Mouse (Mus musculus) lung, postnatal 4 days (tissue): Measurements from ENCODE around the gene Rara.
"Not testable (repeated sequence)": the region's sequence is repeated elsewhere in the genome, so short reads cannot be mapped to it uniquely, and the experiment has no call there.

ENCODE experiments used
- DNase-seq, 2 experiments: peaks; one replicate each; pipeline ENCODE4 v3.0.0; 2021

Rara gene

GRCm38 (mm10) chr11:98927438-98928076 is at the start of gene Rara:
Rara (plus strand) TSS chr11:98927818.
- peak in 1 of 2 experiments; percentile 36 for DNase-seq

- no peak for DNase-seq
These were observed 39.9 kb upstream of the Rara start for GRCm38 (mm10) chr11:98887703-98888102.

- no peak for DNase-seq
These were observed 38.5 kb upstream of the Rara start for GRCm38 (mm10) chr11:98889077-98889476.

- no peak for DNase-seq
These were observed 37.6 kb upstream of the Rara start for GRCm38 (mm10) chr11:98889977-98890376.

GRCm38 (mm10) chr11:98892426-98892825 is 35.2 kb upstream of the Rara start:
- DNase-seq, result no peak

- peak in 1 of 2 experiments; percentile 24 for DNase-seq
These were observed 27.0 kb upstream of the Rara start for GRCm38 (mm10) chr11:98900529-98901125.

GRCm38 (mm10) chr11:98902621-98903245 is 24.9 kb upstream of the Rara start:
- DNase-seq, result no peak

GRCm38 (mm10) chr11:98904577-98904976 is 23.0 kb upstream of the Rara start:
- DNase-seq, result no peak

- peak; percentile 43 to 58 for DNase-seq
These were observed 22.6 kb upstream of the Rara start for GRCm38 (mm10) chr11:98905033-98905432.

GRCm38 (mm10) chr11:98905583-98905982 is 22.0 kb upstream of the Rara start:
- DNase-seq, result no peak

- DNase-seq, result no peak
These were observed 20.6 kb upstream of the Rara start for GRCm38 (mm10) chr11:98907063-98907436.

GRCm38 (mm10) chr11:98907437-98908173 is 20.0 kb upstream of the Rara start, which contains the start of gene Cdc6:
Cdc6 (plus strand) TSS chr11:98907801.
- peak; percentile 97 to 99 for DNase-seq

- peak; percentile 57 to 79 for DNase-seq
These were observed 18.0 kb upstream of the Rara start for GRCm38 (mm10) chr11:98909654-98910053.

GRCm38 (mm10) chr11:98910415-98910814 is 17.2 kb upstream of the Rara start:
- peak in 1 of 2 experiments; percentile 39 for DNase-seq

- no peak for DNase-seq
These were observed 16.1 kb upstream of the Rara start for GRCm38 (mm10) chr11:98911498-98911897.

GRCm38 (mm10) chr11:98914196-98914595 is 13.4 kb upstream of the Rara start:
- peak in 1 of 2 experiments; percentile 61 for DNase-seq

GRCm38 (mm10) chr11:98916376-98916775 is 11.2 kb upstream of the Rara start:
- not testable (repeated sequence) for DNase-seq

- DNase-seq, result no peak
These were observed 10.1 kb upstream of the Rara start for GRCm38 (mm10) chr11:98917428-98918005.

- peak; percentile 66 to 73 for DNase-seq
These were observed 9.4 kb upstream of the Rara start for GRCm38 (mm10) chr11:98918231-98918630.

GRCm38 (mm10) chr11:98919009-98919408 is 8.6 kb upstream of the Rara start:
- DNase-seq, result no peak

GRCm38 (mm10) chr11:98921813-98922212 is 5.8 kb upstream of the Rara start:
- peak; percentile 67 to 77 for DNase-seq

- peak; percentile 73 to 85 for DNase-seq
These were observed 5.3 kb upstream of the Rara start for GRCm38 (mm10) chr11:98922307-98922706.
